Mouse (Mus musculus) embryonic facial prominence, embryonic 11.5 days (tissue): ENCODE data around the gene Yjefn3. TPM values are rescaled to one million over a fixed set of nuclear protein-coding genes. Genes with fewer than 3 reads are reported as not detected.
A peak's percentile ranks its signal among the peaks of the same experiment; 100 is the strongest.

Experiments used
- ATAC-seq: fragments of 200-750 bp; cut with Nextera tagmentation; replicated peaks from 2 replicates; pipeline ENCODE4 v1.8.0; 2017; ENCODE audit warnings: low read depth; ENCODE audit not compliant: insufficient number of reproducible peaks, low FRiP score, low TSS enrichment
- DNase-seq: peaks from one replicate; pipeline ENCODE4 v3.0.0-alpha.2; 2015; ENCODE audit warnings: low spot score
- H3K27ac ChIP-seq: fragments of 300-500 bp; sonication (generic); replicated peaks from 2 replicates; pipeline ENCODE4 v1.5.1; 2014; ENCODE audit warnings: mild to moderate bottlenecking, low read depth, low read length, control low read depth
- H3K27me3 ChIP-seq: fragments of 300-500 bp; sonication (generic); 2 replicates; pipeline ENCODE4 v1.6.1; 2014; ENCODE audit warnings: mild to moderate bottlenecking, low read length, moderate library complexity, mixed read lengths; ENCODE audit not compliant: control insufficient read depth, insufficient read depth
- H3K36me3 ChIP-seq: fragments of 300-500 bp; sonication (generic); replicated peaks from 2 replicates; pipeline ENCODE4 v1.6.1; 2014; ENCODE audit warnings: low read depth, mild to moderate bottlenecking, low read length, moderate library complexity, mixed read lengths; ENCODE audit not compliant: control insufficient read depth, insufficient read depth
- H3K4me1 ChIP-seq: fragments of 300-500 bp; sonication (generic); 2 replicates; pipeline ENCODE4 v1.6.1; 2014; ENCODE audit warnings: low read length, mixed read lengths; ENCODE audit not compliant: control insufficient read depth, insufficient read depth
- H3K4me2 ChIP-seq: fragments of 300-500 bp; sonication (generic); 2 replicates; pipeline ENCODE4 v1.6.1; 2014; ENCODE audit warnings: low read depth, mild to moderate bottlenecking, control low read depth, low read length, moderate library complexity
- H3K4me3 ChIP-seq: fragments of 300-500 bp; sonication (generic); 2 replicates; pipeline ENCODE4 v1.5.1; 2014; ENCODE audit warnings: low read depth, low read length, control low read depth
- H3K9ac ChIP-seq: fragments of 300-500 bp; sonication (generic); replicated peaks from 2 replicates; pipeline ENCODE4 v1.6.1; 2014; ENCODE audit warnings: mild to moderate bottlenecking, control low read depth, low read length
- H3K9me3 ChIP-seq: fragments of 300-500 bp; sonication (generic); replicated peaks from 2 replicates; pipeline ENCODE4 v1.6.1; 2016; ENCODE audit warnings: mild to moderate bottlenecking, low read length, inconsistent platforms, mixed read lengths; ENCODE audit not compliant: control insufficient read depth
- WGBS: fragments of 180-500 bp; shearing (Covaris S2); extraction: QIAGEN DNeasy Blood & Tissue Kit; methylation state at CpG from one replicate; pipeline ENCODE4 v1.1.7; 2014; 5-methylcytosine and 5-hydroxymethylcytosine counted together
- polyA plus RNA-seq: library from polyadenylated mRNA; unstranded; fragments of >200 nt; fragmentation: Nextera tagmentation; extraction: Ambion mirVana; gene quantifications from 2 replicates; pipeline ENCODE4 v1.2.1, GENCODE M21; 2014

Yjefn3 gene
- polyA plus RNA-seq, 1 experiment from 2014 or later = 3.6 TPM

DNA sequence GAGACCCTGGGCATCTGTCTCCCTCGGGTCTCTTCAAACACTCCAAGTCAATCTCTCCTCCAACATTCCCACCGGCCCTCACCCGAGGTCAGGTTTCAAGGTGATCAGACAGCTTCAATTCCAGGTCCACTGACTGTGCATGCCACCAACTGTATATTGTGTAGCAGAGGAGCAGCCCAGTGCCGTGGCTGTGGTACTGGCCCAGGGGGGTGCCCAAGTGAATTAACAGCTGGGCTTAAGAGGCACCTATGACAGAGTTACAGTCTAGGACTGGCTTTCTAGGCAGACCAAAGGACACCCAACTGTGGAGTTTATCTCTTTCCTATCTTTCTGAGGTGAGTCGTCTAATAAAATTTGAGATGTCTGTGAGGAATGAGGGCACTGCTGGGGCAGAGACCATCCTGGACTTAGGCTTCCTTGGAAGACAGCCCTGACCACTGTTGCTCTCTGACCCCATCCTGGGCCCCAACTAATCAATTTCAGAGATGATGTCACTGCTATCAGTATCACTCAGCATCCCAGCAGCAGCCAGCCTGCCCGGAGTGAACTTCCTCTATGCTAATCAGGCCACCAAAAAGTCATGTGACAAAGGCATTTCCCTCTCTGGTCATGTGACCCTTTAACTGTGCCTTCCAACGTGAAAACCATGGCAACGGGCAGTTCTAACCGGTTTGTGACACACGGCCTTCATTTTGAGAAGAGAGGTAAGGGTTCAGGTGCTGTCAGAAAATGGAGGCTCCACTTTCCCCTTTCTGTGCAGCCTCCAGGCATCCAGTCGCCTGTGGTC, 17.6 kb upstream of the Yjefn3 start:
- WGBS = 39% methylated on average over 11 of the region's 11 CpGs
- H3K9me3 ChIP-seq = no peaks in the 10 kb centered on the region
- peak overlapping the region; percentile 29 for H3K27ac ChIP-seq
- H3K4me1 ChIP-seq = peaks cover 6% of the 10 kb centered on the region; the same call in 1 of the 2 replicates
- H3K36me3 ChIP-seq = peaks cover 2% of the 10 kb centered on the region; the same call in 1 of the 2 replicates
- 0 out of 2 replicates have a peak, but pooled peaks have one; percentile 54 for ATAC-seq
- H3K9ac ChIP-seq = no peak overlapping the region; the same call in 1 of the 2 replicates
- peak; percentile 88 for DNase-seq
- no peak overlapping the region for H3K4me2 ChIP-seq
- H3K4me3 ChIP-seq = no peak overlapping the region
- no peaks in the 10 kb centered on the region for H3K27me3 ChIP-seq

DNA sequence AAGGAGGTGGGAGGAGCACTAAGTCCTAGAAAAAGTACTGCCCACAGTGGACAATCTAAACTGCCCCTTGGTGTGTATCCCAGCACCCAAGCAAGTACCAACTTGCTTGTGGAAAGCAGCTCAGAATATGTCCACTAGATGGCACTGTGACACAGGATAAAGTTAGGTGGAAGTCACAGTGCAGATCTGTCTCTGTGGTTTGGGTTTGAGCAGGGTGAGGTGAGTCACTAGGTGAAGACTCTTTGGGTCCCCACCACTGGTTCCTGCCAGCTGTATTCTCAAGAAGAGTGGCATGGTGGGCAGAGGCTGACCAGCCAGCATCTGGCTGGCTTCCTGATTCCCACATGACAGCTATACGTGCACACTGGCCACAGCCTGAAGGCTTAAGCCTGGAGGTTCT, 16.5 kb upstream of the Yjefn3 start:
- Histone ChIP-seq H3K36me3 (peaks cover 9% of the 10 kb centered on the region), H3K4me3 (no peak overlapping the region), H3K4me1 (peaks cover 6% of the 10 kb centered on the region; the same call in 1 of the 2 replicates), H3K9me3 (no peaks in the 10 kb centered on the region), H3K9ac (no peak overlapping the region), H3K27me3 (no peaks in the 10 kb centered on the region), H3K4me2 (no peak overlapping the region), H3K27ac (no peak overlapping the region)
- ATAC-seq = 0 out of 2 replicates have a peak, but pooled peaks have one; percentile 31
- WGBS = 75% methylated on average over 1 of the region's 1 CpGs
- DNase-seq = peak; percentile 90

DNA sequence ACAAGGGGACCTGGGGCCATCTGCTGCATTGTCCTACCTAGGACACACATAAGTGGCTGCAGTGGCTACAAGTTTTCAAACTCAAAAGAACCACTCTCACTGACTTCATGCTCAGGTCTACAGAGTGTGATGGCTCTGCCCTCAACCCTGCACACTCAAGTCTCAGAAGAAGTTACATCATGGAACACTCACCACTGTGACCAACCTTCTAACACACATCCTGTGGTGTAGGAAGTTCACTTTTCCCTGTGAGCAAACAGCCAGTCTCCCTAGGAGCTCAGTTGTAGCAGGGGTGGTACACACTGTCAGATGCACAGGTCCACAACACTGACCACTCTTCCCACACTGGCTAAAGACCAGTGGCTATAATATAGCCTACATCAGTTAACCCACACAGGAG, 16.0 kb upstream of the Yjefn3 start:
- no peak overlapping the region for H3K27ac ChIP-seq
- peaks cover 9% of the 10 kb centered on the region for H3K36me3 ChIP-seq

DNA sequence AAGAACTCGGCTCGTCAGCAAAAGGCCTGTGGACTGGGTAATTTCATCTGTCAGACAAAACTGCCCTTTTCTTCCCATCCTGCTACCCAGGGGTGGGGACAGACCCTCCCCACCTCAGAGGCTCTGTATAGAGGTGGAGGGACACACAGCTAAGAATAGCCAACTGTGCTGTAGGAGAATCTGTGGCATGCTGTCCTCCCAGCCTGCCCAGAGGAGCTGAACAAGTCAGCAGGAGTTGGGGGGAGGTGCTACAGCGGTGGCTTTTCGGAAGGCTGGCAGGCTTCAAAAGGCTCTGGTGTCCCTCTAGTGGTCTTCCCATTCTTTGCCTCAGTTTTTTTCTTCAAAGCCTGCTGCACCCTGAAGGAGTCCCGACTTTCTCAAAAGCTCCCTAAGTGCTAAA, 13.2 kb upstream of the Yjefn3 start:
- Histone ChIP-seq H3K4me2 (no peak overlapping the region), H3K9me3 (no peaks in the 10 kb centered on the region), H3K27ac (no peak overlapping the region), H3K27me3 (no peaks in the 10 kb centered on the region), H3K4me1 (peaks cover 2% of the 10 kb centered on the region; the same call in 1 of the 2 replicates), H3K4me3 (no peak overlapping the region), H3K36me3 (peaks cover 19% of the 10 kb centered on the region), H3K9ac (no peak overlapping the region)
- peak; percentile 38 for DNase-seq
- WGBS = 53% methylated on average over 5 of the region's 5 CpGs
- ATAC-seq = no peak

More for the DNA sequence above, 16.0 kb upstream of the Yjefn3 start:
- no peak overlapping the region for H3K4me2 ChIP-seq
- H3K4me1 ChIP-seq = peaks cover 6% of the 10 kb centered on the region; the same call in 1 of the 2 replicates
- DNase-seq (no peak), ATAC-seq (no peak)
- no peak overlapping the region for H3K4me3 ChIP-seq
- no peaks in the 10 kb centered on the region for H3K27me3 ChIP-seq
- no peak overlapping the region for H3K9ac ChIP-seq
- no peaks in the 10 kb centered on the region for H3K9me3 ChIP-seq

DNA sequence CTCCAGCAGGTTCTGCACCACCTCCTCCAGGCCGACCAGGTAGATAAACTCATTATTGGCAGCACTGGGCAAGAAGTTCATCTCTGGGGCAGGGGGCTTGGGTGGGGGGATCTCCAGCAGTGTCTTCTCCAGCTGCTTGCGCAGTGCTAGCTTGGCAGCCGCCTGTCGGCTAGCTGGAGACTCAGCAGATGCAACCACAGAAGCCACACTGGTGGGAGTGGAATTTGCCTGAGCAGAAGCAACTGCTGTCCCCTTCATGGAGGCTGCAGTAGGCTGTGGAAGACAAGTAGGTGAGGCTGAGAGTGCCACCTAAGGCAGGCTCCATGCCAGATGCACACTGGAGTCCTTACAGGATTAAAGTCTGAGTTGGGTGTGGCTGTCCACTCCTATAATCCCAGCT, 12.0 kb upstream of the Yjefn3 start:
- no peak for DNase-seq
- Histone ChIP-seq H3K9ac (no peak overlapping the region), H3K9me3 (no peaks in the 10 kb centered on the region), H3K27ac (no peak overlapping the region), H3K4me3 (no peak overlapping the region), H3K4me1 (no peaks in the 10 kb centered on the region), H3K27me3 (no peaks in the 10 kb centered on the region), H3K4me2 (no peak overlapping the region), H3K36me3 (peaks cover 22% of the 10 kb centered on the region)
- no peak for ATAC-seq
- WGBS = 89% methylated on average over 4 of the region's 4 CpGs

DNA sequence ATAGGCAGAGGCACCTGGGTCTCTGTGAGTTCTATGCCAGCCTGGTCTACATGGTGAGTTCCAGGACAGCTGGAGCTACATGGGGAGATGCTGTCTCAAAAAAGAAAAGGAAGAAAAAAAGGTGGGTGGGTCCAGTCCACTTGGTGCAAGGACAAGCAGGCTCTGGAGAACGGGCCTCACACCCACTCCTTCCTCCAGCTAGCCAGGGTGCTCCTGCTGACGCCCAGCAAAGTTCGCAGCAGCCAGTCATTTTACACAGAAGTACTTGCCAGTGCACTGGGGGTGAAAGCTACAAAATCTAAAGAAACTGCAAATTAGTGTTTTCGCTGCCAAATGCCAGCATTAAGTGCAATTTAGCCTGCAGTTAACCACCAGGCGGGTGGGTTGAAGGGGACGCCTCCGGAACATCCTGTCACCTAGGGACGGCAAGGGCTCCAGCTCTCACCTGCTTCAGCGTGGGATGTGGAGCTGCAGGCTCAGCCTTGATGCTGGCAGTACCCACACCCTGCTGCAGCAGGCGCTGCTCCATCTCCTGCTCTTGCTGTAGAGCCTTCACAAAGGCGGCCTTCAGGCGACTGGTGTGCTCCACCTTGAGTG, 10.1 kb upstream of the Yjefn3 start:
- Histone ChIP-seq H3K4me3 (no peak overlapping the region), H3K36me3 (peaks cover 23% of the 10 kb centered on the region)
- ATAC-seq = no peak

DNA sequence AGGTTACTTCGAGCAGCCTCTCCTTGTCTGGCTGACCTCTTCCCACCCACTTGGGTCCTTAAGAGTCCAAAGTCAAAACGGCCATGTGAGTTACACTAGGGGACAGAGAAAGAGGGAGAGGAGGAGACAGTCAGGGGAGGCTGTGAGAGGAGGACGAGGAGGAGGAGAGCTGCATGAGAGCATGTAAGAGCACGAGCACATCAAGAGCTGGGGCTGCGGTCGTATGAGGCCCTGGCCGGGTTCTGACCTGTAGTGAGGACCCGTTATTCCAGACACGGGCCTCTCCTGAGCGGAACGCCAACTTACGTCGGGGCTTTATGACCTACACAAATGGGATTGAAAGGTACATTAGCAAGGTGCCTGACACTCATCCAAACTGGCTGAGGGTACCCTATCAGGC, 9.4 kb upstream of the Yjefn3 start:
- WGBS = 93% methylated on average over 13 of the region's 13 CpGs
- Histone ChIP-seq H3K27me3 (no peaks in the 10 kb centered on the region), H3K4me1 (no peaks in the 10 kb centered on the region), H3K36me3 (peaks cover 23% of the 10 kb centered on the region), H3K4me2 (no peak overlapping the region), H3K9me3 (no peaks in the 10 kb centered on the region), H3K27ac (no peak overlapping the region), H3K4me3 (no peak overlapping the region), H3K9ac (no peak overlapping the region)
- no peak for ATAC-seq
- DNase-seq = no peak

More for the DNA sequence above, 10.1 kb upstream of the Yjefn3 start:
- Histone ChIP-seq H3K27ac (no peak overlapping the region), H3K9me3 (no peaks in the 10 kb centered on the region), H3K4me2 (no peak overlapping the region), H3K4me1 (no peaks in the 10 kb centered on the region), H3K9ac (no peak overlapping the region), H3K27me3 (no peaks in the 10 kb centered on the region)
- DNase-seq = no peak
- 88% methylated on average over 12 of the region's 12 CpGs for WGBS

DNA sequence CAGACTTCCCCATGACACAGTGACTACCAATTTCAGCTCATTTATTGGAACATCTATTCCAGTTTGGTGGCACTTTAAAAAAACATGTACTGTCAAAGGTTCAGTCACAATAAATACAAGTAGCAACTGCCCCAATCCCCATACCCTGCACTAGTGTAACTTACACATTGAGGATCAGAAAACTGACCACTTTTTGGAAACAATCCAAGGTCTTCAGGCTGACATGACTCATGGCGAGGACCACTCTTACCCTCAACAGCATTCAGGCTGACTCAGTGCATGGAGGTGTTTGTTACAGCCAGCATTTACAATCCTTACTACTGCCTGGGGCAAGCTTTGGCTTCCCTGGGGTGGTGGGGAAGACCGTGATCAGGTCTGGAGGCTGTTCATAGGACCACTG, 4.6 kb upstream of the Yjefn3 start:
- H3K9me3 ChIP-seq = no peaks in the 10 kb centered on the region
- peaks cover 9% of the 10 kb centered on the region for H3K36me3 ChIP-seq
- no peak overlapping the region for H3K4me3 ChIP-seq
- no peaks in the 10 kb centered on the region for H3K27me3 ChIP-seq
- no peak for DNase-seq
- H3K9ac ChIP-seq = no peak overlapping the region
- H3K4me1 ChIP-seq = no peaks in the 10 kb centered on the region
- H3K27ac ChIP-seq = no peak overlapping the region
- WGBS = 96% methylated on average over 2 of the region's 2 CpGs
- no peak overlapping the region for H3K4me2 ChIP-seq
- ATAC-seq = no peak
